Mouse (Mus musculus) heart, embryonic 14.5 days (tissue): ENCODE measurements around the gene Mucl3. TPM values are rescaled to one million over a fixed set of nuclear protein-coding genes. Genes with fewer than 3 reads are reported as not detected.

ENCODE experiments used
- ATAC-seq: fragments of 200-750 bp; cut with Nextera tagmentation; 2 replicates; pipeline ENCODE4 v1.8.0; 2017; ENCODE audit warnings: low read depth, moderate TSS enrichment; ENCODE audit not compliant: insufficient number of reproducible peaks, insufficient read depth, low FRiP score
- H3K27ac ChIP-seq, 2 experiments: fragments of 200-500 bp in 1 of 2; fragments of 300-500 bp in 1 of 2; sonication (generic) in 1 of 2; replicated peaks in 1 of 2; 2 replicates each; pipeline ENCODE4 v1.5.1; 2012 to 2014; ENCODE audit warnings: low read depth in 2 of 2, low read length in 2 of 2, control low read depth in 1 of 2, mild to moderate bottlenecking in 1 of 2, mixed read lengths in 1 of 2; ENCODE audit not compliant: control insufficient read depth in 1 of 2, insufficient read depth in 1 of 2
- H3K27me3 ChIP-seq: fragments of 300-500 bp; sonication (generic); 2 replicates; pipeline ENCODE4 v1.6.1; 2014; ENCODE audit warnings: mild to moderate bottlenecking, low read length, control low read depth; ENCODE audit not compliant: control insufficient read depth, insufficient read depth
- H3K36me3 ChIP-seq: fragments of 300-500 bp; sonication (generic); 2 replicates; pipeline ENCODE4 v1.6.1; 2014; ENCODE audit warnings: mild to moderate bottlenecking, control low read depth, low read length, mixed read lengths; ENCODE audit not compliant: control insufficient read depth, insufficient read depth
- H3K4me1 ChIP-seq, 2 experiments: fragments of 200-500 bp in 1 of 2; fragments of 300-500 bp in 1 of 2; sonication (generic) in 1 of 2; 2 replicates each; pipeline ENCODE4 v1.6.1; 2012 to 2014; ENCODE audit warnings: low read length in 2 of 2, control low read depth in 1 of 2, mixed read lengths in 1 of 2; ENCODE audit not compliant: control insufficient read depth in 2 of 2, insufficient read depth in 2 of 2
- H3K4me2 ChIP-seq: fragments of 300-500 bp; sonication (generic); 2 replicates; pipeline ENCODE4 v1.6.1; 2014; ENCODE audit warnings: mild to moderate bottlenecking, low read length
- H3K4me3 ChIP-seq, 2 experiments: fragments of 200-500 bp in 1 of 2; fragments of 300-500 bp in 1 of 2; sonication (generic) in 1 of 2; 2 replicates each; pipeline ENCODE4 v1.5.1; 2012 to 2014; ENCODE audit warnings: low read length in 2 of 2, mild to moderate bottlenecking in 2 of 2, control low read depth in 1 of 2, low read depth in 1 of 2, moderate library complexity in 1 of 2; ENCODE audit not compliant: control insufficient read depth in 1 of 2, insufficient read depth in 1 of 2
- H3K9ac ChIP-seq: fragments of 300-500 bp; sonication (generic); 2 replicates; pipeline ENCODE4 v1.6.1; 2014; ENCODE audit warnings: mild to moderate bottlenecking, low read length
- H3K9me3 ChIP-seq: fragments of 300-500 bp; sonication (generic); 2 replicates; pipeline ENCODE4 v1.6.1; 2016; ENCODE audit warnings: low read length, control low read depth; ENCODE audit not compliant: control insufficient read depth
- whole genome bisulfite sequencing: fragments of 180-500 bp; shearing (Covaris S2); extraction: QIAGEN DNeasy Blood & Tissue Kit; methylation state at CpG from one replicate; pipeline ENCODE4 v1.1.7; 2014; 5-methylcytosine and 5-hydroxymethylcytosine counted together
- polyA plus RNA-seq: library from polyadenylated mRNA; unstranded; fragments of >200 nt; fragmentation: Nextera tagmentation; extraction: Ambion mirVana; gene quantifications from 2 replicates; pipeline ENCODE4 v1.2.1, GENCODE M21; 2014

The Mucl3 gene
- polyA plus RNA-seq, 1 experiment from 2014 or later: not detected

- H3K9ac ChIP-seq: no peak overlapping the region
- H3K27ac ChIP-seq: no peak overlapping the region
- H3K36me3 ChIP-seq: peaks cover 51% of the 10 kb centered on the region
- no peak overlapping the region for H3K4me3 ChIP-seq
- 77% methylated on average over 17 of the region's 17 CpGs for WGBS
- H3K4me2 ChIP-seq: peak overlapping the region; percentile 94; the same call in 1 of the 2 replicates
- ATAC-seq: no peak
- peaks cover 2 to 8% of the 10 kb centered on the region in 2 experiments; a peak in 3 of 4 replicates for H3K4me1 ChIP-seq
- no peaks in the 10 kb centered on the region for H3K27me3 ChIP-seq
- no peaks in the 10 kb centered on the region for H3K9me3 ChIP-seq
Measured at GRCm38 (mm10) chr17:35665957-35666515, 22.5 kb upstream of the Mucl3 start.

DNA sequence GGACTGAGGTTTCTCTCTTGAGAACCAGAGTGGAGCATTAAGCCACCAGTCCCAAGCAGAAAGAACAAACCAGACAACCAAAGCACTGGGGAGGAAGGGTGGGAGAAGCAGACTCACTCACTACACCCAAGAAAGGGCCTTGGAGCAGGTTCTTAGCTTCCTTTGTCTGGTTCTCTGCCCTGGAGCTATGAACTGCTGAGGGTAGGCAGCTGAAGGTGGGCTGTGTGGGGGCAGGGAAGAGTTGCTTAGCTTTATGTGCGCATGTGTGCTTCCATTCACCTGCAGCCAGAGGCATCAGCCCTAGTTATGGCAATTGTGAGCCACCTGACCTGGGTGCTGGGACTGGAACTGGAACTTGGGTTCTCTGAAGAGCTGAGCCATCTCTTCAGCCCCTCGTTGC lies 9.6 kb upstream of the Mucl3 start:
- Histone ChIP-seq H3K36me3 (peaks cover 29% of the 10 kb centered on the region), H3K27me3 (no peaks in the 10 kb centered on the region), H3K27ac (no peak overlapping the region), H3K4me3 (no peak overlapping the region), H3K4me1 (no peaks in the 10 kb centered on the region), H3K9me3 (no peaks in the 10 kb centered on the region), H3K9ac (no peak overlapping the region), H3K4me2 (no peak overlapping the region)
- WGBS: 84% methylated on average over 2 of the region's 2 CpGs
- ATAC-seq: no peak

- Histone ChIP-seq H3K27me3 (peaks cover 4% of the 10 kb centered on the region; the same call in 1 of the 2 replicates), H3K27ac (no peak overlapping the region), H3K4me2 (no peak overlapping the region), H3K36me3 (no peaks in the 10 kb centered on the region), H3K4me3 (no peak overlapping the region), H3K4me1 (no peaks in the 10 kb centered on the region), H3K9me3 (no peaks in the 10 kb centered on the region), H3K9ac (no peak overlapping the region)
- ATAC-seq: no peak
- 66% methylated on average over 2 of the region's 2 CpGs for WGBS
Measured at GRCm38 (mm10) chr17:35649429-35649828, 5.9 kb upstream of the Mucl3 start.

DNA sequence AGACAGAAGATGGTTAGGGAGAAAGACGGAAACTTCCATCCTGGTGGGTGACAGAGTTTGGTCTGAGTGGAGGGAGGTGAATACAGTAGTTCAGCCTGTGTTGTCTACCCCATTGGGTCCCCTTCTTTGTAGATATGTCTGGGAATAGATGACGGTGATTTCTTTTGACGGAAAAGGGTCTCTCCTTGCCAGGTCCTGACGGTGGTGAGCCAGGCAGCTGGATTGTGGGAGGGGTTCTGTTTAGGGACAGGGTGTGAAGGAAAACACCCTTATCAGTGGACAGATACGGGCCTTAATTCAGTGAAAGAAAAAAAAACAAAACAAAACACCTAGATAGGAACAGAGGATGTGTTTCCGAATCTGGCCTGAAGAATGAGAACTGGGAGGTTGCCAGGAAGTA lies 4.1 kb downstream of the Mucl3 start:
- Histone ChIP-seq H3K27me3 (peaks cover 12% of the 10 kb centered on the region), H3K9ac (no peak overlapping the region; the same call in 1 of the 2 replicates), H3K36me3 (no peaks in the 10 kb centered on the region), H3K9me3 (no peaks in the 10 kb centered on the region), H3K27ac (peak overlapping the region; percentile 62), H3K4me3 (peak overlapping the region in 1 of 2 experiments; percentile 10; a peak in 1 of 4 replicates), H3K4me1 (peaks cover 3 to 12% of the 10 kb centered on the region in 2 experiments), H3K4me2 (peak overlapping the region; percentile 57)
- WGBS: 29% methylated on average over 6 of the region's 6 CpGs
- no peak for ATAC-seq

- H3K9ac ChIP-seq: no peak overlapping the region
- ATAC-seq: peak; percentile 85
- peak overlapping the region; percentile 62; a peak in 3 of 4 replicates for H3K27ac ChIP-seq
Measured at GRCm38 (mm10) chr17:35638475-35639190, 4.9 kb downstream of the Mucl3 start.

DNA sequence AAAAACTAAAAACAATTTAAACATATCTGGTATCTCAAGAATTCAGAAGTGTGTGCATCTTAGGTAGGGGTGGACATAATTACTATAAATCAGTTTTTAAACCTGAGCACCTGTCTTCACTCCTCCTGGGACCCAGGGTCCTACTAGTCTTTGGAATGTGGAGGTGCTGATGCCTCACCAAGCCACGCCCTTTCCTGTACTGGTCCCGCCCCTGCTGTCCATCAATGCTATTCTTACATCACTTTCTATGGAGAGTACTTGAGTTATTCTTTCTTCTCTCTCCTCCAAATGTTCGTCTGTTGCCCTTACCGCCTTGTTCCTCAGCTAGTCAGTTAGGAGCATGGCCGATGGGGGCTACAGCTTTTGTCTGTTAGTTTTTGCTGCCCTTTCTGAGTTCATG lies 7.1 kb downstream of the Mucl3 start:
- no peak overlapping the region for H3K4me3 ChIP-seq
- no peak overlapping the region for H3K9ac ChIP-seq
- no peaks in the 10 kb centered on the region for H3K9me3 ChIP-seq
- 31% methylated on average over 5 of the region's 5 CpGs for WGBS
- ATAC-seq: no peak
- peak overlapping the region; percentile 67; the same call in 1 of the 2 replicates for H3K4me2 ChIP-seq
- no peaks in the 10 kb centered on the region for H3K27me3 ChIP-seq
- no peaks in the 10 kb centered on the region for H3K36me3 ChIP-seq
- H3K4me1 ChIP-seq: peaks cover 6 to 12% of the 10 kb centered on the region in 2 experiments
- no peak overlapping the region for H3K27ac ChIP-seq

More at GRCm38 (mm10) chr17:35638475-35639190, 4.9 kb downstream of the Mucl3 start:
- peak overlapping the region; percentile 57 for H3K4me2 ChIP-seq
- peaks cover 5% of the 10 kb centered on the region for H3K27me3 ChIP-seq
- H3K4me3 ChIP-seq: peak overlapping the region in 1 of 2 experiments; percentile 17; a peak in 1 of 4 replicates
- 13% methylated on average over 14 of the region's 14 CpGs for WGBS
- peaks cover 6 to 12% of the 10 kb centered on the region in 2 experiments for H3K4me1 ChIP-seq
- H3K9me3 ChIP-seq: no peaks in the 10 kb centered on the region
- no peaks in the 10 kb centered on the region for H3K36me3 ChIP-seq

GRCm38 (mm10) chr17:35635699-35636111 lies 7.8 kb downstream of the Mucl3 start:
- H3K27ac ChIP-seq: no peak overlapping the region
- no peak for ATAC-seq
- WGBS: 2% methylated on average over 15 of the region's 15 CpGs

More at GRCm38 (mm10) chr17:35635699-35636111, 7.8 kb downstream of the Mucl3 start:
- peak overlapping the region; percentile 36; the same call in 1 of the 2 replicates for H3K9ac ChIP-seq
- peaks cover 6 to 12% of the 10 kb centered on the region in 2 experiments for H3K4me1 ChIP-seq
- H3K36me3 ChIP-seq: no peaks in the 10 kb centered on the region
- H3K4me3 ChIP-seq: peak overlapping the region; percentile 35 to 37
- peak overlapping the region; percentile 67 for H3K4me2 ChIP-seq
- no peaks in the 10 kb centered on the region for H3K9me3 ChIP-seq
- no peaks in the 10 kb centered on the region for H3K27me3 ChIP-seq
